Mouse (Mus musculus): ENCODE data around the gene Rusc1.

DNA sequence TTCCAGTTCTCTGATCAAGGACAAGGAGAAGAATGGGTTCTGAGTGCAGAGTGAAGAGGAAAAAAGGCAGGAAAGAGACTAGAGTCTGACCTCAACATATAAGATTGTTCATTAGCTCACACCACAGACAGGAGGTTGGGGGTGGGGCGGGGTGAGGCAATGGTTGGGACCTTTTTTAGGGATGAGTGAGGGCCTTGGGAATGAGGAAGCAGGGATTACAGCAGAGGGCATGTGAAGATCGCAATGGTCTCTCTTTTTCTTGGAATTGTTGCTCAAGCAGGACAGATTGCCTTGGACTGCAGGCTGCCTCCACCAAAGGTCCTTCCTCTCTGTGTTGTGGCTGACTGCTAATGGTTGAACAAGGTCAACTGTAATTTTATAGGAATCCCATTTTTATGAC lies 30.2 kb upstream of the Rusc1 start:
- TF ChIP-seq CTCF (IDR thresholded peaks at IDR 0.05; ENCODE audit: low read depth, low read length): no peak
- TF ChIP-seq GATA1 (IDR thresholded peaks at IDR 0.05; ENCODE audit: borderline replicate concordance, low read length): no peak
- TF ChIP-seq TAL1 (conservative IDR thresholded peaks at IDR 0.05; ENCODE audit: low read depth, low read length): no peak
- no peak for TF ChIP-seq POLR2AphosphoS5 (IDR thresholded peaks at IDR 0.05; ENCODE audit: insufficient replicate concordance, low read depth, low read length)
- TF ChIP-seq GATA2 (IDR thresholded peaks at IDR 0.05; ENCODE audit: borderline replicate concordance, low read depth, low read length): no peak

Measured in G1E (cell line).